Mouse (Mus musculus): Measurements from ENCODE around the gene Rapgef4. TPM values are rescaled to one million over a fixed set of nuclear protein-coding genes. Genes with fewer than 3 reads are reported as not detected.

Gene Rapgef4
- total RNA-seq (2021) = 192 and 214 TPM in 2 replicates
- long read RNA-seq, experiment 1, partial matches to known transcripts = 4 of 42 reads
- long read RNA-seq, experiment 1, other reads (novel, unspliced or antisense) = 37 of 42 reads
- long read RNA-seq, experiment 2, partial matches to known transcripts = 1 of 30 reads
- long read RNA-seq, experiment 2, other reads (novel, unspliced or antisense) = 27 of 30 reads

- DNase-seq = peak; percentile 58
Observed at GRCm38 (mm10) chr2:71980771-71981342, at the start of gene Rapgef4. Gene Rapgef4, plus strand, starts transcription at chr2:71981240.

GRCm38 (mm10) chr2:71934046-71934445 is 47.0 kb upstream of the Rapgef4 start:
- DNase-seq = no peak

- no peak for DNase-seq
Observed at GRCm38 (mm10) chr2:71936711-71937110, 44.3 kb upstream of the Rapgef4 start.

- no peak for DNase-seq
Observed at GRCm38 (mm10) chr2:71937649-71938308, 43.3 kb upstream of the Rapgef4 start.

GRCm38 (mm10) chr2:71938716-71939393 is 42.2 kb upstream of the Rapgef4 start:
- no peak for DNase-seq

GRCm38 (mm10) chr2:71941005-71941720 is 39.9 kb upstream of the Rapgef4 start:
- DNase-seq = no peak

GRCm38 (mm10) chr2:71941721-71942087 is 39.3 kb upstream of the Rapgef4 start:
- no peak for DNase-seq

- DNase-seq = no peak
Observed at GRCm38 (mm10) chr2:71951212-71951611, 29.8 kb upstream of the Rapgef4 start.

- peak; percentile 78 for DNase-seq
Observed at GRCm38 (mm10) chr2:71955637-71956036, 25.4 kb upstream of the Rapgef4 start.

- no peak for DNase-seq
Observed at GRCm38 (mm10) chr2:71956463-71956862, 24.6 kb upstream of the Rapgef4 start.

GRCm38 (mm10) chr2:71957951-71958350 is 23.1 kb upstream of the Rapgef4 start:
- no peak for DNase-seq

GRCm38 (mm10) chr2:71958393-71958792 is 22.6 kb upstream of the Rapgef4 start:
- DNase-seq = peak; percentile 20

- DNase-seq = no peak
Observed at GRCm38 (mm10) chr2:71964216-71964615, 16.8 kb upstream of the Rapgef4 start.

GRCm38 (mm10) chr2:71965476-71965875 is 15.6 kb upstream of the Rapgef4 start:
- peak; percentile 86 for DNase-seq

- no peak for DNase-seq
Observed at GRCm38 (mm10) chr2:71966737-71967136, 14.3 kb upstream of the Rapgef4 start.

GRCm38 (mm10) chr2:71967855-71968254 is 13.2 kb upstream of the Rapgef4 start:
- DNase-seq = no peak

GRCm38 (mm10) chr2:71973646-71974045 is 7.4 kb upstream of the Rapgef4 start:
- DNase-seq = no peak

GRCm38 (mm10) chr2:71974143-71974846 is 6.7 kb upstream of the Rapgef4 start:
- DNase-seq = peak; percentile 86

- DNase-seq = peak; percentile 40
Observed at GRCm38 (mm10) chr2:71979981-71980380, 1.1 kb upstream of the Rapgef4 start.

- peak; percentile 9 for DNase-seq
Observed at GRCm38 (mm10) chr2:71981343-71981851, 357 bp downstream of the Rapgef4 start.

GRCm38 (mm10) chr2:71981896-71982295 is 856 bp downstream of the Rapgef4 start:
- DNase-seq = no peak

Measured in adrenal gland, postnatal 14 days (tissue).